Mouse (Mus musculus) A20 (cell line): ENCODE measurements at regions not wholly inside any gene's neighbourhood (a gene's known extent, or its start where the extent isn't known, plus 50 kb on each side); places are given as distances from the start of the nearest gene placed in this dataset.

Source experiments
- DNase-seq: peaks from one replicate; pipeline ENCODE4 v3.0.0-alpha.2; 2011; ENCODE audit warnings: low read depth, low spot score

GRCm38 (mm10) chrX:10770575-10770974 lies 55.8 kb downstream of the Mid1ip1 start:
- DNase-seq, result no peak

DNA sequence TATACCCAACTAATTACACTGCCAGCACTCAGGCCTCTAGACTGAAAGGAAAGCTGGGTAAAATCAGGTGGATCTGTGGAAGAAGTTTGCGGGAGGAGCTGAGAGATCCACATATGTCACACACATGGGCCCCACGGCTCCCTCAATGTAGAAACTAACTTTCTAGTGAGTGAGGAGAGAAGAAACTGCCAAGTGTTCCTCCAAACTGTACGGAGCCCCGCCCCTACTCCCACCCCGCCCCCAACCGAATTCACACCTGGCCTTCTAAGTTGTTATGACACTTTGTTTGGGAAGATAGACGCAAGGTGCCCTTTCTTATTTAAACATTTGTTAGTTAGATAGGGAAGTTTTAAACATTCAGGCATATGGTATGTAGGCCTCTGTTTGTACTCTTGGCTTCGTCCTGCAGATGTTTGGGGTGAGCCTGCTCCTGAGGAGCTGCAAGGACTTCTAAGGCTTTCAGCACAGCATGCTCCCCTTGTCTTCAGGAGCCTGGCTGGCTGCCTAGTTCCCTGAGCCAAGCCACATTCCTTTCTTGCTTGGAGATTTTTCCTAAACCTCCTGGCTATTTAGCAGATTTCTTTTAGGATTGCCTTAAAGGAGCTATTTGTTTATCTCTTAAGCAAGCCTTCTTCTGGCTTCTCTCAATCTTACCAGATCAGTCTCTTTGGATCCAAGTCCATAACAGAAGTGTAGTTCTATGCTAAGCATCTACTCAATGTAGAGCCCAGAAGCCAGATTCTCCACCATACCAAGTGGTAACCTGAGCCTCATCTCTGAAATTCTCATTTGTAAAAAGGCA lies 61.1 kb downstream of the Mid1ip1 start:
- DNase-seq, result no peak

DNA sequence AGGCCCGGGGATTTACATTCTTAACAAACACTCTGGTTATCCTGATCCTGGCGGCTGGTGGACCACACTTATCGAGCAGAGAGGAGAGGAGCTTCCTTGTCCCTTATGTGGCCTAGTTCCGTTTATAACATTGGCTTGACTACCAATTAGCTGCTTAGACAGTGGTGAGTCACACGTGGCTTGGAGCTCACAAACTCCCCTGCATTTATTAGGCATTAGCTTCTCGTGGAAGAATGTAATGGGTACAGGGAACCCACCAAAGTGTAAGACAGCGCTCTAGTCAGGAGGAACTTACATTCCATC lies 61.7 kb downstream of the Mid1ip1 start:
- no peak for DNase-seq

GRCm38 (mm10) chrX:10778014-10778413 lies 63.2 kb downstream of the Mid1ip1 start:
- DNase-seq, result no peak

- no peak for DNase-seq
These were observed 71.5 kb downstream of the Mid1ip1 start for GRCm38 (mm10) chrX:10786359-10786758.

- DNase-seq, result peak; percentile 25
These were observed 72.2 kb downstream of the Mid1ip1 start for GRCm38 (mm10) chrX:10787057-10787456.

DNA sequence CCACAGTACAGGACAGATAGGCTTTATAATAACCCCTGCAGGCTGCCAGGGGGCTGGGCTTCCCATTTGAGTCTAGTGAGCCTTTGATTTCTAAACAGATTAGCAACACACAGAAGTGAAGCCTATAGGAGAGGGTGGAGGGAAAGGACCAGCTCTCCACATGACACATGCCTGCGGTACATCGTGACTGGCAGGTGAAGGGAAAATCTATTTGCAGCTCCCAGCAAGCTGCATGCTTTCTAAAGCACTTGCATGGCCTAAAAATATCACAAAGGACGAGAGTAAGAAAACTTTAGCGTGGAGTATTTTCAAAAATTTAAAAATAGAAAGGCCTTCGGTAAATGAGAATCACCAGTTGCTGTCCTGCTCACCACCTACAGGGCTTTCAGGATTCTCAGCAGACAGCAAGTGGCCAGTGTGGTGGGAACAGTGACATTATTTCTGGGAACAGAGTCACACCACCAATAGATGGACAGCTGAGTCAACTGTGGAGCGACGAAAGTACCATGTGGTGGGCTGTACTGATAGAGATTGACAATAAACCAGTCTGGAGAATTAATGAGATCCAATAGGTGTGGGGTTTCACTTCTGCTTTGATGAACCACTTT lies 105.6 kb downstream of the Mid1ip1 start:
- peak; percentile 21 for DNase-seq

DNA sequence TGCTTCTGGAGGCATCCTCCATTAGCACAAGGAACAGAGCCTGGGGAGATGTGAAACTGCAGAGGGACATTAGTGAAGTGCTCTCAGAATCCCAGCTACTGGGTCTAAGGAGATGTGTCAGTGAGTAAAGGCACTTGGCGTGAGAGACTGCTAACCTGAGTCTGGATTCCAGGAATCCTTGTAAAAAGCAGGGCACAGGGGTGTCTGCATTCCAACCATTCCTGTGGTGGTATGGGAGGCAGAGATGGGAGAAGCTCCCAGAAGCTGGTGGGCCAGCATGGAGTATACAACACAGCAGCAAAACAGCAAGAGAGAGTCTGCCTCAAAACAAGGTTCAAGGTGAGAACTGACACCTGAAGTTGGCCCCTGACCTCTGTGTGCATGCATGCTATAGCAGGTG lies 118.9 kb downstream of the Mid1ip1 start:
- no peak for DNase-seq

DNA sequence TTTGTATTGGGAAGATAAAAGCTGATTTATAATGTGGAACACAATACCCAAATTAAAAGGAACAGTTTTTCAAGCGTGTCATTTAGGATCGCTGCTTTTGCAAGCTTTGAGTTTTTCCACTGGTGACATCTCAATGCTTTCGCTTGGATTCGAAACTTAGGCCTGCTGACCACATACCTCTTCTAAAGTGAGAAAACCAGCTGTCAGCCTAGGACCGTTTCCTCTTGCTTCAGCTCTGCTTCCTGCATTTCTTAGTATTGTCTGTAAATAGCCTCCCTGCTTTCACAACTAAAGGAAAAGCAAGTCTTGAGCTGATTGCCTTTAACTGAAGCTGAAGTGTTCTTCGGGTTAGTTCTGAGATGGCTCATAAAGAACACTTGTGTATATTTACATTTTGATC lies 142.3 kb downstream of the Mid1ip1 start:
- no peak for DNase-seq

- no peak for DNase-seq
These were observed 142.9 kb downstream of the Mid1ip1 start for GRCm38 (mm10) chrX:10857668-10858067.

- no peak for DNase-seq
These were observed 156.8 kb downstream of the Mid1ip1 start for GRCm38 (mm10) chrX:10871613-10872012.

DNA sequence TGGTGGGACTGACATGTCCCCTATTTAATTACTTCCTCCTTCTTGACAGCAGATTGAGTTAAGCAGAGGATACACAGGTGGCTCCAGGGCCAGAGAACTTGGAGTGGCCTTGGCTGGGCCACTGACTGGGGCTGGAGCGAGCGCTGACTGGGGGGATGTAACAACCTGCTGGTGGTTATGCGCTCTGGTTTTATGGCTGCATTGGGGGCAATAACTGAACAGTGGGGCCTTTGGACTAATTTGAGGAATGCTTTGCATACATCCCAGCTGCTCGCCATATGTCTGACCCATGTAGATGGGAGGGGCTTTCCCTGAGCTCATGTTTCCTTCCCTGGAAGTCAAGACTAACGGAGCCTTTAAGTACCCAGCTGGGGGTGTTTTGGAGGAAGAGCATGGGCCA lies 163.0 kb downstream of the Mid1ip1 start:
- DNase-seq, result no peak

DNA sequence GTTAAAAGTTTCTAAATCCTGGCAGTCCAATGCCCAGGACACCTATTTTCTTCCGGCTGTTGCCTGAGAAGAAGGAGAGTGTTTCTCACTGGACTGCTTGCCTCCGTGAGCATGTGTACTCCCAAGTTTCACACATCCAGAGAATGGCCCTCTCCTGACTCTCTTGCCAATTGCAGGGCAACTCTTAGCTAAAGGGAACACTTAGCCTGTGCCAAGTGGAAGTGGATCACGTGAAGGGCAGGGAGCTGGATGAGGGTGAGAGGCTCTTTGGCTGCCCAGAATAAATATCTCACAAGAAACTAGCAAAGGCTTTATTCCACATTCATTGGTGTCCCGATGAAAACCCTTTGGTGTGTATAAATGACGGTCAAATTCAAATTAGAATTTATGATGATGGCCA lies 164.1 kb downstream of the Mid1ip1 start:
- DNase-seq, result no peak

DNA sequence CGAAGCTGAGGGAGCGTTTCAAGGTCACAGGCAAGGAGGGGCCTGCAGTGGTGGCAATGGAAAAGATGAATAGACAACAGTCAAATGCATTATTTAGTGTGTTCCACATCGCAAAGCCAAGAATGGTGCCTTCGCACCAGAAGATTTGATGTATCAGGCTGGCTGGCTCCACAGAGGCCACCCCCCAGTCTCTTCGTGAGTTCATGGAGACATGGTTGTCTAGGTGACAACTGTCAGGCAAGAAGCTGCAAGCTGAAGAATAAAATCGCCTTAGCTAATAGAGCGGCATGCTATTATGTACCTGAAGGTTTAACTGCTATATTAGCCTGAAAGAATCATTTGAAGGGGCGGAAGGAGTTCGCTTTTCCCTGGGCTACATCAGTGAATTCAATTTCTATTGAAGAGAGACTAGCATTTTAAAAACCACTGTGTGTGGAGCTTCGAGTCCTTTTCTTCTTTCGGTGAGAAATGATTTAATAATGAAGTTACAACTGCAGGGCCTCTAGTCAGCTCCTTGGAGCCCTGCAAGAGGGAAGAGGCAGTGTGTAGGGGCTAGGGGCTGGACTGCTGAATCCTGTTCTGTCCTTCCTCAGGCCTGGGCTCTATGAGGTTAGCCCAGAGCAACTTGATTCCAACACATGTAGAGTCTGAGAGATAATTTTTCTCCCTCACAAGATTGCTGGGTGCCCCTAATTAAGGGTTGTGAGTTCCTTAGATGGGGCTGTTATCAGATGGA lies 169.1 kb downstream of the Mid1ip1 start:
- DNase-seq, result no peak

- no peak for DNase-seq
These were observed 178.0 kb downstream of the Mid1ip1 start for GRCm38 (mm10) chrX:10892815-10893214.

DNA sequence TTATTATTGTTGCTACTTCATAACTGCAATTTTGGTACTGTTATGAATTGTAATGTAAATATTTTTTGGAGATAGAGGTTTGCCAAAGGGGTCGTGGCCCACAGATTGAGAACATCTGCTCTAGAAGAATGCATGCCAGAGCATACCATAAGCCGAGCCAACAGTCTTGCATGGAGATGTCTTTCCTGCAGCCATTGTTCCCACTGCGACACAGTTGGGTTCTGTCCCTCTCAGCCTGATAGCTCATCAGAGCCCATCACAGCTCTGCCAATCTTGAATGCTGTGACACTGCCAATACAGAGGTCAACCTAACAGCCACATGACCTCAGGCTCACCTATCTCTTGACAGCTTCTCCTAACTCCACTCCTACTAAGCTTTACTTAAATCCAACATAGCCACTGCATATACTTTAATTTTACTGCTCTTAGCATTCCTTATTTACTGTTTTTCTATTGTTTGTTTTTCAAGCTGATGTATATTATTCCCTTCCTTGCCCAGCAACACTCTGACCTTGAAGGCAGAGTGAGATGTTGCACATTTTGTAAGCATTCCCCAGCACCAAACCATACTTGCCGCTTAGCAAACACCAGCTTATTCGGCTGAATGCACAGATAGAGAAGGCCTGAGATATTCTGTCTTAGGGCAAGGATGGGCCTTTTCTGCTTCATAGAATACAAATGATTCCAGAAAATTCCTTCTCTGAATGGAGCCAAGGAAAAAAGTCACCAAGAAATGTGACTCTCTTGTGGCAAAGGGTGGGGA lies 181.6 kb downstream of the Mid1ip1 start:
- no peak for DNase-seq

GRCm38 (mm10) chrX:10902686-10903085 lies 187.9 kb downstream of the Mid1ip1 start:
- no peak for DNase-seq

- no peak for DNase-seq
These were observed 189.3 kb downstream of the Mid1ip1 start for GRCm38 (mm10) chrX:10904072-10904471.

- DNase-seq, result no peak
These were observed 190.1 kb downstream of the Mid1ip1 start for GRCm38 (mm10) chrX:10904889-10905288.

DNA sequence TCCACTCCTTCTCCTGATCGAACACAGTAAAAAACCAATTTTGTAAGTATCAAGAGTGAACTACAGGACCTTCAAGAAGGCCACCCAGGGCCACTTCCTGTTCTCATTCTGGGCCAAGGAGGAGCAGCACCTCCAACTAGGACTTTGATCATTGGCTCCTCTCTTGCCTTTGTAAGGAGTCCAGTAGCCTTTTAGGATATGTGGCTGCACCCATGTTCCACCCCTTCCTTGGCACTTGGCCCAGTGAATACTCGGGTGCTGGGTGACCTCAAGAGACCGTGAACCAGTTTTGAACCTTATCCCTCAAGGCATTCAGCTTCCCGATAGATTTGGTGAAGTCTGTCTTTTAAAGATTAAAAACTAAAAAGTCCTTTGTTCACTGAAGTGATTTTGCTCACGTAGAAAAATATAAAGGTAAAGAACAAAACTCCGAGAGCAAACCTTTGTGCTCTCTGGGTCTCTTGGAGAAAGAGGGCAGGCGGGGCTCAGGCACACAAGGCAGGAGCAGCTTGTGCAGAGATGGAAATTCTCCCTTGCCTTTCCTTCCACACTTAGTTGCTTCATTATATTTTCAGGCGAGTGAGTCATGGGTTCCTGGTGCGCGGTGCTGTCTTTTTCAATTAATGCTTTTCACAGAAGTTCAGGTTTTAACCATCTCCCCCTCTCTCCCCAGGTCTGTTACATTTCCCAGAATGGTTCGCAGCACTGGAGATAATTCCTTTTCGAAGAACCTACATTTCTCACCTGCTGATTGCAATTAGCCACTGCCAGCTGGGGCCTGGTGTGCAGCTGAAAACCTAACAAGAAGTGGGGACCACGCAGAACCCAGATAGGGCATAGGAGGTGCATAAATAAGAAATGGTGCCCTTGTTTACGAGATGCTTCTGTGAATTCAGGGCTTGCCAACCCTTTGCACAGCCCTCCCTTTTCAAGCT lies 196.6 kb downstream of the Mid1ip1 start:
- DNase-seq, result no peak
